Mouse (Mus musculus): ENCODE measurements around the gene Ntn4. TPM values are rescaled to one million over a fixed set of nuclear protein-coding genes. Genes with fewer than 3 reads are reported as not detected.
"Not testable (repeated sequence)": the region's sequence is repeated elsewhere in the genome, so short reads cannot be mapped to it uniquely, and the experiment has no call there.

The Ntn4 gene
- total RNA-seq, 2 experiments from 2014 or later = 6.4 to 7.8 TPM

GRCm38 (mm10) chr10:93683896-93684295 lies 43.4 kb downstream of the Ntn4 start:
- no peak for DNase-seq (ENCODE audit: low spot score in 2 of 2)

- not testable (repeated sequence) for DNase-seq (ENCODE audit: low spot score in 2 of 2)
These were observed 44.9 kb downstream of the Ntn4 start for GRCm38 (mm10) chr10:93685416-93685815.

GRCm38 (mm10) chr10:93686579-93686978 lies 46.1 kb downstream of the Ntn4 start:
- DNase-seq (ENCODE audit: low spot score in 2 of 2) = no peak

GRCm38 (mm10) chr10:93687781-93688180 lies 47.3 kb downstream of the Ntn4 start:
- DNase-seq (ENCODE audit: low spot score in 2 of 2) = no peak

- DNase-seq (ENCODE audit: low spot score in 2 of 2) = no peak
These were observed 48.1 kb downstream of the Ntn4 start for GRCm38 (mm10) chr10:93688306-93689171.

GRCm38 (mm10) chr10:93691344-93691743 lies 50.9 kb downstream of the Ntn4 start:
- no peak for DNase-seq (ENCODE audit: low spot score in 2 of 2)

- DNase-seq (ENCODE audit: low spot score in 2 of 2) = no peak
These were observed 54.7 kb downstream of the Ntn4 start for GRCm38 (mm10) chr10:93695043-93695791.

- DNase-seq (ENCODE audit: low spot score in 2 of 2) = no peak
These were observed 55.5 kb downstream of the Ntn4 start for GRCm38 (mm10) chr10:93696001-93696400.

- DNase-seq (ENCODE audit: low spot score in 2 of 2) = no peak
These were observed 57.5 kb downstream of the Ntn4 start for GRCm38 (mm10) chr10:93697866-93698483.

- no peak for DNase-seq (ENCODE audit: low spot score in 2 of 2)
These were observed 59.4 kb downstream of the Ntn4 start for GRCm38 (mm10) chr10:93699689-93700478.

GRCm38 (mm10) chr10:93700589-93701363 lies 60.3 kb downstream of the Ntn4 start:
- DNase-seq (ENCODE audit: low spot score in 2 of 2) = no peak

- no peak for DNase-seq (ENCODE audit: low spot score in 2 of 2)
These were observed 63.5 kb downstream of the Ntn4 start for GRCm38 (mm10) chr10:93703946-93704345.

GRCm38 (mm10) chr10:93707149-93708075 lies 66.9 kb downstream of the Ntn4 start:
- no peak for DNase-seq (ENCODE audit: low spot score in 2 of 2)

GRCm38 (mm10) chr10:93708076-93708473 lies 67.6 kb downstream of the Ntn4 start:
- DNase-seq (ENCODE audit: low spot score in 2 of 2) = no peak

GRCm38 (mm10) chr10:93708515-93708914 lies 68.0 kb downstream of the Ntn4 start:
- DNase-seq (ENCODE audit: low spot score in 2 of 2) = no peak

- no peak for DNase-seq (ENCODE audit: low spot score in 2 of 2)
These were observed 69.1 kb downstream of the Ntn4 start for GRCm38 (mm10) chr10:93709536-93709935.

GRCm38 (mm10) chr10:93721625-93722337 lies 81.3 kb downstream of the Ntn4 start:
- DNase-seq (ENCODE audit: low spot score in 2 of 2) = no peak

- no peak for DNase-seq (ENCODE audit: low spot score in 2 of 2)
These were observed 83.6 kb downstream of the Ntn4 start for GRCm38 (mm10) chr10:93723942-93724542.
